Mouse (Mus musculus) NIH3T3 (cell line): ENCODE results near the gene Efnb2.

Source experiments
- DNase-seq: peaks from one replicate; pipeline ENCODE4 v3.0.0-alpha.2; 2012; ENCODE audit warnings: low read depth

The Efnb2 gene

DNA sequence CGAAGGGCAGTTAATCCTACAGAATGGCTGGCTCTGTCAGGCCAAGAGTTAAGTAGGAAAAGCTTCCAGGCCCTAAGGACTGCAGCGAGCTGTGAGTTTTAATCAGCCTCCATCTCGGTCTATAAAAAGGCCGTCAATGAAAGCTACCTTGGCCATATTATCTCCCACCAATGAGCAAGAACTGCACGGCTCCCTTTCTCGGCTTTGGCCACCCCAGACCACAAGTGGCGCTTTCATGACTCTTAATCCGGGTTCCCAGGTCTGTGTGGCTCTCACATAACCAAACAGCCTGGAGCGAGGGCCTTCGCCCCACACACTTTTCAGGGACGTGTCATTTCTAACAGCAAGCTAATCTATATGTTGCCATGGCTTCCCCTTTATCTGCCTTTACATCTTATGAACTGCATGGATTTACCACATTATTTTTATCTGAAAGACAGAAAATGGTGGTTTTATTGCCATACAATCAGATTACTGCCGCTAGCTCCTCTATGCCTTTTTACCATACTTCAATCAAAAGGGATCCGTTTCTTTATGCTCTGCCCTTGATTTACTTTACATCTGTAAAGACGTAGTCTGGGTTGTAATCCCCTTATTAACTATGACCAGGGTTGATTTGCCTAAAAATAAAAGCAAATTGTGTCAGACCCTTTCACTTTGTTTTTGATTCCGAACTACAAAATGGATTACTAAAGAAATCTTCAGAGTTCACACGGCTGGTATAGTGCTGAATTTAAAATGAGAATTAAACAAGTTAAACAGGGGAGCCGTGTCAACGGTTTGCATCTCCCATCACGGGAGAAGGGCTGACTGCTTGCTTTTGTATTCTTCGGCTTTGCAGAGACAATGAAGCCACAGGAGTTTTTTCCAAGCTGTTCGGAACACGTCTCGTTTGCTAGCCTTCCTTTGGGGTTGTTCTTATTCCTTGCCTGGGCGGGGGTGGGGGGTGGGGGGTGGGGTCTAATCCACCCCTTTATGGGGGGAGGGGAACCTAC lies 5.4 kb downstream of the Efnb2 start:
- no peak for DNase-seq

DNA sequence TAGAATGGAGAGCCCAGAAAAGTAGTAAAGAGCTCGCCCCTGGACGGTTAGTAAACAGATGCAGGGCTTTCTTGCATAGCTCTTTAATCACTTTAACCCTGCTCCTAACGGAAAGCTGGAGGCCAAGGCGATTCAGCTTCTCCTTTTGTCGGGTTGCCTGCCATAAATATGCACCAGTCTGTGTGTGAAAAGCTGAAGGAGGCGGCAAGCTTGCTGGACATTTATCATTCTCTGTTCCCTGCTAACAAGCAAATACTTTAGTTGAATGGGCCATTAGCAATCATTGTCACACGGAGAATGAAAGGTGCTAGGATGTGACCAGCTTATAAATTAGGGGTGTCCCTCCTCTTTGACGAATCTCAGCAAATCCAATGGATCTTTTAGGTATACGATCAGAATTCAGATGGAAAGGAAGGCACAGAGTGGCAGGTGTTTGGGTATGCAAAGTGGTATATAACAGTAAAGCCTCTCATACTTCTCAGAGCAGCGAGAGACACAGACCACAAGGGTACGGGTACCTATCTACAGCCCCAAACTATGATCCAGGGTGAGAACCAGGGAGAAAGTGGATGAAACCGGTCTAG lies 7.0 kb downstream of the Efnb2 start:
- DNase-seq, result no peak

DNA sequence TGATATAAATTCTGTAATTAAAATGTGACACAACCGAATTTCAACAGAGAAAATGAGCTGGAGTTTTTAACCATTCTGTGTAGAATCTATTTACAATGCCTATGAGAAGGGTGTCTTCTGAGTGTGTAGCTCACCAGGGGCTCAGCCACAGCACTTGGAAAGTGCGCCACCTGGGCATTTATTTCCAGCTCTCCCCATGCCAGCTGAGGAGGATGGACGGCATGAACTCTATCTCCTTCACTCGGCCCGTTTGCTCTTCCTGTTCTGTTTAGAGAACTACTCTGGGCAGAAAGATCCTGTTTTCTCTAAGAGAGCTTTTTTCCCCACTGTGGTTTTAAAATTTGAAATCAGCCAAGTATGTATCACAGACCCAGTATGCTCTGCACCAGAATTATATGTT lies 7.7 kb downstream of the Efnb2 start:
- no peak for DNase-seq

DNA sequence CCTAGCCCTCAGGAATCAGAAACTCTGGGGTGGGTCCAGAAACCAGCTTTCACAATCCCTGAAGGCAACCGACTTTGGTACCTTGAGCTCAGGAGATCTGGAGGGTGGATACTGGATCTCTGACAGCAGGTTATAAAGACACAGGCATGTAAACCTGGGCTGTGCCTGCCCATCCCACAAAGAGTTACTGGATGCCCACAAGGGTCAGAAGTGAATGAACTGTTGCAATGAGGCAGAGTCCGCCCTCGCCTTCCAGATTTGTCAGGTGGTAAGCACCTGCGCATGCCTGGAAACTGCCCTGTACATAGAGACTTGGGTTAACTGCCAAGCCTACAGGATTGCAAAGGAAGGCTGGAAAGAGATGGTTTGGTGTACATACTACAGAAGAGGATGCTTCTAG lies 8.7 kb downstream of the Efnb2 start:
- no peak for DNase-seq

DNA sequence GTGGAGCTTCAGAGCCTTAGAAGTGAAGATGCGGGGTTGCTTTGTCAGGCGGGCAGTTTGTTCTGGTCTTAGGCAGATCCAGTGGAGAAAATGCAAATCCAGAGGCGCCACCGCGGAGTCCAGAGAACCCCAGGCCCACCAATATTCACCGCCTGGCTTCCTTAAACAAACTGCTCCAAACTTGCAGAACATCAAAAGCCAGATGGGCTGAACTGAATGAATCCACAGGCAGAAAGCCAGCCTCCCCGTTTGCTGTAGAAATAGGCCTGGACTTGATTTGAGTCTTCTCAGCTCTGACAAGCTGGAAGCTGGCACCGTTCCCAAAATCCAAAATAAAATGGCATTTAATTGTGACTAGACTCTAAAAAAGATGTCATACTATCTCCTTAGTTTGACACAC lies 11.1 kb downstream of the Efnb2 start:
- DNase-seq, result peak; percentile 78

DNA sequence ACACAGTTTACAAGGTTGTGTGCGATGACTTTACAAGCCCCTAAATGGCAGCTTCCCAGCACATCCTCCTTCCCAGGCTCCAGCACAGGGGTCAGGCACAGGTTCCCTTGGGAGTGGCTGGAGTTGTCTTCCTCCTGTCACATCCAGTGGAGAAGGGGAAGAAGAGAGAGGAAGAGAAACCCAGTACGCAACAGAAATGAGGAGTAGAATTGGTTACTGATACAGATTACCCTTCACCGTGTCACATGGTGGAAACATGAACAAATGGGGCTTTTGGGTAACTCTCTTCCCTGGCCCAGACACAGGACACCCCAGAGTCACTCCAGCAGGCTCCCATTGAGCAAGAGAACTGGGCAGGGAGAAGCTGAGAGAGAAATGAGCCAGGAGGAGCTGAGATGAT lies 11.5 kb downstream of the Efnb2 start:
- no peak for DNase-seq

DNA sequence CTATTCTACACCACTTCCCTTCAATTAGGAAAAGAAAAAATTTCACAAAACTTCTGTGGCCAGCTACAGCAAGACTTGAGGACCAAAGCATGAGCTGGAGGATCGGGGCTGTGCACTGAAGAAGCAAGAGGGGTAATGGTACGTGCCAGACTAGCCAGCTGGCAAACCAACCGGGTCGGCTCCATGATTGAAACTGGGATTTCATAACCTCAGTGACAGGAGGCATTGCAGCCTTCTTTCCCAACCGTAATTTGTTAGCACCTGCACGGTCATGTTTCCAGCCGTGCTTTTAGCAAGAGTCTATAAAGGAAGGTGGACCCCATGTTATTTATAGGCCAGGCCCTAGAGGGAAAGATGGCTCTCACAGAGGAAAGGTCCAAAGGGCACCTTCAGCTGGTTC lies 12.4 kb downstream of the Efnb2 start:
- DNase-seq, result no peak

DNA sequence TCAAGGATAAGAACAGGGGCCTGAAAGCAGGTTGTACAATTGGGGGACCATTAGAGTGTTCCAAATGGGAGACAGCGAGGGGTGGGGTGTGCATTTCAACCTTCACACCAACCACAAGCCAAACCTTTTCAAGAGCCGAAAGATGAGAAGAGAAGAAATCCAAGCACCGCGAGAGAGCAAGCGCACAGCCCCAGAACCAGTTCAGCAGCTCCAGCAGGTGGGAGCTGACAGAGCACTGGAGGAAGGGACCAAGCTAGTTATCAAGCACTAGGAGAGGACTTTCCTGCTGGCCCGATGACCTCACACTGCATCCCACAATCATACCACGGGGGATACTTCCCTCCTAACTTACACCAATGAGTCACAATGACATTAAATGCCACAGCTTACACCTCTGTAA lies 13.2 kb downstream of the Efnb2 start:
- DNase-seq, result no peak

DNA sequence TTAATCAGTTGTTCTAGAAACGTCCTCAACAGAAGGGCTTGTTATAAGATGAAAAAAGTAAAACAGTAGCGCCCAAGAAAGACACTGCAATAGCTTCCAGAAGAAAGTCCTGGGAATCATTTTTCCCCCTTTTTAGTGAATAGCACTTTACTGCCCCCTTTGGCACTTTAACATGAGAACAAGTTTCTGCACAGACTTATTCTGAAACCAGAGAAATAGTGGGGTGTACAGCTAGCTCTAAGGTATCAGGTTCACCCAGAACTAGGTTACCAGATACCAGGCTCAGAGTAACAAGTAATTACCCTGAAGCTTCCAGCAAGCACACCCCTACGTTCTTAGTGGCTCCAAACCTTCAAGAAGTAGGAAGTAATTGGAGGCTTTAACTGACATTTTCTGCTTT lies 13.7 kb downstream of the Efnb2 start:
- DNase-seq, result peak; percentile 77

DNA sequence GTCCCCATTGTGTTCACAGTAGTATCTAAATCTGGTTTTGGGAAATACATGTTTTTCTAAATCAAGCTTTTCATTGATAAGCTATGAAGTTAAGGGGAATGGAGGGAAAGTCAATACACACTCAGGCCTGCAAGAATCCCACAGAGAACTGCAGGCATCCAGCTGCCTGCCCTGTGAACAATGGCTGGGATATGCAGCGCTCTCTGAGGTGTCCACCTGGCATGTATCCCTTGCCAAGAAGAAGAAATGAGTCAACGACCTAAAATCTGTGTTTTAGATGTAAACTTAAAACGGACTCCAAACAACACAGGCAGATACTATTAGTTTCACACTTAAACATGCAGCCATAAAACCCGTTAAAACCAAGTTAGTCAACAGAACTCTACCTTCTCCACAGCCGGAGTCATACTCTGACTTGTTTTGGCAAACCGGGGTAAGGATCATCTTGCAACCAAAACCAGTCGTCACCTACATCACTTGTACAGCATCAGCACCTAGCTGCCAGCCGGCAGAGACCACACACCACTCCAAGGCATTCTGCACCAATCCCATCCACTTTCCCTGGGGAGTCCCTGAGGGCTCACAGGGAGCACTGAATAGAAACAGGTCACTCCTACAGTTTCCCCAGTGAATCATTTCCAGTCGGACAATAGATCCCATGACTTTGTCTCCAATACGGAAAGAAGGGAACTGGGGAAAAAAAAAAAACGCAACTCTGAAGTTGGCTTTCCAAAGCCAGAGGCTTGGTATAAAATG lies 16.7 kb downstream of the Efnb2 start:
- DNase-seq, result peak; percentile 72

DNA sequence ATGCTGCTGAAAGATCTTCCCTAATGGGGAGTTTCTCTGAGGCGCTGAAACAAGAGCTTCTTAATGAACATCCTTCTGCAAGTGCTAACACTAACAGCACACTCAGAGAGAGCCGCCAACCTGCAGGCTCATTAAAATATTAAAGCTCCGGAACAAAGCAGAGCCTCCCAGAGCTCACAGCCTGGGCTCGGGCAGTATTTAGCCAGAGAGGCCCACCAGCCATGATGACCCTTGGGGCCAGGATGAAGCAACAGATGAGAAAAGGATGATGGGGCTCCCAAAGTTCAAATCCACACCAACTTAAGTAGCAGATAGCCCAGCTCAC lies 20.8 kb downstream of the Efnb2 start:
- no peak for DNase-seq

DNA sequence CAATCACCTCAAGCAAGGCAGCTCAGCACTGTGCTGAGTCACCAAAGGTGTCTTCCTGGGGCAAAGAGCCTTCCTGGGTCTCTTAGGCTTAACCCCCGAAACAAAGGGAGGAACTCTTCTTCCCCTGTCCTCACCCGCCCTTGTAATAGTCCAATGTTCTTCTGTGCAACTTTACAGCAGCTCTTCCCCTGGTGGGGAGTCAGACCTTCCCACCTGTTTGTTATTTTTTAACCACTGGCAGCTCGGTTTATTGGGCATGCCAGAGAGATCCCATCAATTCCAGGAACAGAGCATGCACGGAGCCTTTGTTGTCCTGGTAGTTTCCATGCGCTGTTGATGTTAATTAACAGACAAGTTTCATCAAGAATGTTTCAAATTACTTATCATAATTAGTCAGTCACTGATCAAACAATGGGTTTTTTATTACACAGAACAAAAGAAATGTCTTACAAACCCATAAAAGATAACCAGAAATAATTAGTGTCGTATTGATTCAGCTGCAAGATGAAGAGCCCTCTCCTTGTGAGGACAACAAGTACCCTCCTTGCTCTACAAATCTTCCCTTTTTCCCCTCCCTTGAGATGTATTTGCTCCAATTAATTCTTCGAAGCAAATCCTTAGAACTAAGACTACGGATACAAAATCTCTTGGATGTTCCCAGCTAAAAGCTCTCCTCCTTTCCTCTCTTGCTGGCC lies 21.3 kb downstream of the Efnb2 start:
- no peak for DNase-seq

DNA sequence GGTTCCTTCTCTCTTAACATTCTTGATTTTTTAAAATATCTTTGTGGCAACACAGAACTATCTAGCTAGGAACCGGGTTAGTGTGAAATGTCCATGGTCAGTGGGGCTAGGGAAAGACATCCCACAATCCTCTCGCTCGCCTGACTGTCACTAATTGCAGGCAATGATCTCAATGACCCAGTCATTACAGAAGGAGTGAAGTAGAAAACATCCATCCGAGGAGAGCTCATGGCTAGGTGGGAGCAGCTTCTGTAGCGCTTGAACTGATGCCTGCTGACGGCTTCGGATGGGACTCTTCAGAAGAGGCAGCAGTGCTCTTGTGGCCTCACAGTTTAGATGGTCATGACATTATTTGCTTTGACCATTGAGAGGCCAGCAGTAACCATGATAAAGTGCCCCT lies 29.6 kb downstream of the Efnb2 start:
- DNase-seq, result no peak

DNA sequence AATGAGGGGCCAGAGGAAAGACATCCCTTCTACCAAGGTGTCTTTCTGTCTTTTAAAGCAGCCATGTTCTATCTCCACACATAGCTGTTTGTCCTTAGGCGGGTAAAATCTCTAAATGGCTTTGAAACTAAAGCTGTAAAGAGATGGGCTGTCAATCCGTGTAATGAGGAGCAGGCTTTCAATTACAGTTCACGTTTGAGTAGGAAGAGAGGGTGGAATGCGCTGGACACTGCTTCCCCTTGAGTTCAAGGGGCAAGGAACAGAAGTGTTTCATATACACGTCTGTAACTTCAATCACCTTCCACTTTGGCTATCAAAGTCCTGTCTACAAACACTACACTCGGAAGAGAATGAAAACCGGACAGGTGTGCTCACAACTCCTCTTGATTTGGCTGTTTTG lies 37.0 kb downstream of the Efnb2 start:
- DNase-seq, result no peak

DNA sequence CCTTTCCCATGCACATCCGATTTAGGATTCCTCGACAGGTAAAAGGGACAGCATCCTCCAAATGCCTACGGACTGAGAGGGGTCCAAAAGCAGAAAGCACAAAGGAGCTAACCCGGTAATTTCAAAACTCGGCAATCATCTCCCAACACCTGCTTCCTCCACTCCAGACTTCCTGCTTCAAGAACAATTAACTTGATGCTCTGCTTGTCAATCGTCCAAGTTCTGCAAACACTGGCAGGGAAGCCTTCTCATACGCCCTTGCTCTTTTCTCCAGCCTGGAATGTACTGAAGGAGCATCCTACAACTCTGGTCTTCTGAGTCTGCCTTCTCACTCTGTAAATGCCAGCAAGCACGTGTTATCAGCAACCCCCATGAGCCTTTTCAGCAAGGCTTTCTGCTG lies 37.6 kb downstream of the Efnb2 start:
- DNase-seq, result no peak

DNA sequence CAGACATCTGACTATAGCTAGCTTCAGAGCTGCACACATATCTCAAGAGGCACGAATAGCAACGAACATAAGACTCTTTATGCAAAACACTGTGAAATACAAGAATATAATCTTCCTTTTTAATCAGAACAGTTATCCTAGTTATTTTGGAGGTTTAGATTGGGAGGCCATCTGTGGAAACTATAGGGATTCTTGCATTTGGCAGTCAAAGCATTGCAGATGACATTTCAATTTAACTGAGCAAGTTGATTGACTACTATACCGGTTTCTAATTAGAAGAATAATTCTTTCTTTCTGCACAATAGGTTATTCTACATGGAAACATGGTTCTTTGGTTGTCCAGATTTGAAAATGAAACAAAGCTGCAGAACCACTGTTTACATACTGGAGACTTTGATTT lies 38.6 kb downstream of the Efnb2 start:
- DNase-seq, result no peak

DNA sequence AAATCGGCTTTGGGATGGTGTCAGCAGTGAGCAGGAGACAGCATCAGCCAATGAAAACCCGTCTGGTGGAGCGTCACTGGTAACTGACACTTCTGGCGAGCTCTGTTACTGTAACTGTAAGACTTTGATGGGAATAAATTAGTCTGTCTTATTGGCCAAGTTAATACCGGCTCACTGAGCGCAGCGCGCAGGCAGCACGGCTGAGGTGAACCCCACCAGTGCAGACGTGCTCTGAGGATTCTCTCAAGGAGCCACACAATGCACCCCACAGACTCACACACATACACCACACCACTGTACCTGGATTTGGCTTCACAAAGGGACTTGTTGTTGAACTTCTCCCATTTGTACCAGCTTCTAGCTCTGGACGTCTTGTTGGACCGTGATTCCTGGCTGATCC lies 39.0 kb downstream of the Efnb2 start:
- DNase-seq, result no peak

DNA sequence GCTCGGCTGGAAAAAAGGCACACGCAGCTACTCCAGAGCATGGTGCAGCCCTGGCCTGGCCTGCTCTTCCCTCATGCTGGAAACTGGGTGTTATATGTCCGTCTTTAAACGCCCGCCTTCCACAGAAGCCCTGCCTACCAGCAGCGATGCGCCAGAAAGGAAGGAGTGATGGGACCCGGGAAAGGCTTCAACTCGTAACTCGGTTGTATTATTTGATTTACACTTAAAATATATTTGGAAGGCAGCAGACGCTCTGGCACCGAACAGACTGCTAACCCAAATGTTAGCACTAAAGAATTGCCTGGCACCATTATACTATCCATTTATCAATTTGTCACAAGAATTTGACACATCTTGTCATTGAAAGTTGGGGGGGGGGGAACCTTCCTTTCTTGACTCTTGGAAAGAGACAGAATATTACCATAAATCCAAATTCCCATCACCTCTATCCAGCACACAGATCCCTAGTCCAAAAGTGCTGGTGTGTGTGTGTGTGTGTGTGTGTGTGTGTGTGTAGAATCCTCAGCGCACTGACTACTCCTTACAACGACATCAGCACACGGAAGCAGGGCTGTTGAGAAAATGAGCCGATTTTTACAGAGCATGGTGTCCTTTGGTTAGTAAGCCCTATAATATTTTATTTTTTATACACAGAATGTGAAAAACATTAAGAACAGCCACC lies 39.7 kb downstream of the Efnb2 start:
- no peak for DNase-seq

DNA sequence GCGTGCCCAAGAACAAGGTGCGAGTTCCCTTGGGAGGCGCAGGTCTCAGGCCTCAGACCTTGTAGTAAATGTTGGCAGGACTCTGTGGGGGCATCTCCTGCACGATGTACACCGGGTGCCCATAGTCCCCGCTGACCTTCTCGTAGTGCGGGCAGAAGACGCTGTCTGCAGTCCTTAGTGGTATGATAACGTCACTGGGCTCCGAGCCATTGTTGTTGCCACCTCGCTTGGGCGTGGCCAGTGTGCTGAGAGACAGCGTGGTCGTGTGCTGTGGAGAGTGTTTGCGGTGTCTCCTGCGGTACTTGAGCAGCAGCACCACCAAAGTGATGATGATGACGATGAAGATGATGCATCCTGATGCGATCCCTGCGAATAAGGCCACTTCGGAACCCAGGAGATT lies 40.5 kb downstream of the Efnb2 start:
- DNase-seq, result no peak

DNA sequence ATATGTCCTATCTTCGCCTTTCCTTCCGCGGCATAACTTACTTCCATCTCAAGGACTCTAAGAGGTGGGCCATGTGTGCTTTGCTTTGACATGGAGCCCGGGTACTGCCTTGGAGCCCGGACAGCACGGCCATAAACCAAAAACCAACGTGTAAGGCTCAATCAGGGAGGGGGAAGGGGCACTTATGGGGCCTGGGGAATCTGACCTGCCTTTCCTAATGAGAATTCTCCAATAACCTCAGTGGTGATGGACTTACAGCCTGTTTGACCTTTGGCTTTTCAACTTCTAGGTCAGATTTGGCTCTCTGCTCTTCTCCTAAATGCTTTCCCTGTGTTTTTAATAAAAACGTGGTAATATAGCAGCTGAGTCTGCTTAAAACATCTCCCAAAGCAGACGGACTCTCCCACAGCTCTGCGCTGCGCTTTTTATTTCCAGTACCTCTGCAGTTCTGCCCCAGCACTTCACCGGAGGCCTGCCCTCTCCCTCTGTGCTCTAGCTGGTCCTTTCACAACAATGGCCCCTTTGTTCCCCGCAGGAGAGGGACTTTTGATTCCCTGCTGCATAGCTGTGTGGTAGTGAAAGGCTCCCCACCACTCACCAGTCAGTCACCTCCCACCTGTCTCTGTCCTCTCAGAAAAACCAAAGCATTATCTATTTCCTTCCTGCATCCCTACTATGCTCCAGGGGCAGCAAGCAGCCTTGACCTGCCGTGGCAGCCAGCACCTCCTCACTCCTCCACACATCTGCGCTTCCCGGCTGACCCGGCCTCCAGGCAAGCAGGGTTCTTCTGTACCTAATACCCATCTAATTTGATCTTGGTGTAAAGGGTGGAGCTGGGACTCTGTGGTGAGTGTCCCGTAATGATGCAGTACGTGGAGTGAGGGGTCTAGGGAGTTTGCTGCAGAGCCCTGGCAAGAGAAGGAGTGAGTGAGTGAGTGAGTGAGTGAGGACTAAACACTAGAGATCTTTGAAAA lies 41.5 kb downstream of the Efnb2 start:
- DNase-seq, result no peak

DNA sequence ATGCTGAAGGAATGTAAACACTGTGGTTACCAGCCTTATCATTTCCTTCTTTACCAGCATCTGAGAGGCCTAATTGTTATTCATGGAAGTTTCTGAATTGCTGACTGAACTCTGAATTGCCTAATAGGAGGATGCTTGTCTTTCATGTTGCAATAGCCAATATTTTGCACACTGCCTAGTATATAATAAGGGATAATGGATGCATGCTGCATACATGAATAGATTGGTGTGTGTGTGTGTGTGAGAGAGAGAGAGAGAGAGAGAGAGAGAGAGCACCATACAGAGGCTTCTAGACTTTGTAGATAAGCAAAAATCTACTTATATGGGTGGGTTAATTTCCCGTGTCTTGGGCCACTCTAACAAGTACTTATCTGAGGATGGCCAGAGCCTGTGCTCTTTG lies 47.2 kb downstream of the Efnb2 start:
- DNase-seq, result no peak
